Mouse (Mus musculus): ENCODE measurements around the gene Ppp3r1.

GRCm38 (mm10) chr11:17192151-17192844, 33.2 kb downstream of the Ppp3r1 start:
- TF ChIP-seq CTCF (IDR thresholded peaks at IDR 0.05; ENCODE audit: control insufficient read depth, insufficient read depth, insufficient replicate concordance, low read depth, low read length) (no peak), POLR2A (IDR thresholded peaks at IDR 0.05; ENCODE audit: control insufficient read depth, low read depth, low read length) (no peak)
